Comparison of ENCODE assay signal across 8 mouse cellular contexts in the genomic region with DNA sequence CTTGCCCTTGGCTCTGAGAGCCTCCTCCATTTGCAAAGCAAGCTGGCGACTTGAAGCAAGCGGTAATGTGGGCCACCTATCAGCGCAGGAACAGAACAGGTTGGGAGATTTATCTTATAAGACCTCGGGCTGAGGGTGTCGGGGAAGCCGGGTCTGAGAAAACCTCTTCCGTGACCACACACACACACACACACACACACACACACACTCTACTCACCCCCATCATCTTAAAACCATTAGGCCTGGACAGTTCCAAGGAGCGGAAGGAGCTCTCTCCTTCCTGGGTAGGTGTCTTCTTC. TPM values are rescaled to one million over a fixed set of nuclear protein-coding genes. Genes with fewer than 3 reads are reported as not detected.
A peak's percentile ranks its signal among the peaks of the same experiment; 100 is the strongest.
DNase-seq lines count a peak whose midpoint lies in the region; ATAC-seq and TF ChIP-seq lines count a peak whose summit lies in the region.

No protein-coding gene starts in this region.

- H3K4me1 ChIP-seq in embryonic facial prominence, embryonic 11.5 days (ENCODE audit: control insufficient read depth, insufficient read depth, low read length), result peaks cover 4% of the 10 kb centered on the region
- H3K4me1 ChIP-seq in limb, embryonic 10.5 days, result peaks cover 59% of the 10 kb centered on the region
- H3K4me1 ChIP-seq in midbrain, postnatal 0 days (ENCODE audit: insufficient read depth, low read length), result no peaks in the 10 kb centered on the region

- H3K9ac ChIP-seq in embryonic facial prominence, embryonic 11.5 days (replicated peaks; ENCODE audit: low read length), result peak overlapping the region; percentile 48; the same call in 1 of the 2 replicates
- H3K9ac ChIP-seq in midbrain, postnatal 0 days (replicated peaks; ENCODE audit: low read length, poor library complexity, severe bottlenecking), result no peak overlapping the region

- H3K4me2 ChIP-seq in embryonic facial prominence, embryonic 11.5 days (ENCODE audit: low read depth, low read length), result peak overlapping the region; percentile 47; the same call in 1 of the 2 replicates
- 0 out of 2 replicates have a peak overlapping the region, but pooled peaks have one; percentile 36 for H3K4me2 ChIP-seq in midbrain, postnatal 0 days (ENCODE audit: low read depth, low read length, poor library complexity, severe bottlenecking)

- H3K36me3 ChIP-seq in embryonic facial prominence, embryonic 11.5 days (replicated peaks; ENCODE audit: control insufficient read depth, insufficient read depth, low read depth, low read length), result no peaks in the 10 kb centered on the region
- H3K36me3 ChIP-seq in limb, embryonic 10.5 days, result peaks cover 13% of the 10 kb centered on the region
- H3K36me3 ChIP-seq in midbrain, postnatal 0 days (ENCODE audit: insufficient read depth, low read length), result 0 out of 2 replicates have a peak, but pooled peaks cover 2% of the 10 kb centered on the region

- no peak for ATAC-seq in embryonic facial prominence, embryonic 11.5 days (replicated peaks; ENCODE audit: insufficient number of reproducible peaks, low FRiP score, low TSS enrichment, low read depth)
- ATAC-seq in midbrain, postnatal 0 days (ENCODE audit: low FRiP score), result no peak
- no peak; the same call in 1 of the 2 replicates for ATAC-seq in monocyte, adult 5-6 weeks (replicated peaks; ENCODE audit: insufficient number of reproducible peaks, low FRiP score, low TSS enrichment, poor library complexity, severe bottlenecking)

- no peaks in the 10 kb centered on the region for H3K9me3 ChIP-seq in embryonic facial prominence, embryonic 11.5 days (replicated peaks; ENCODE audit: control insufficient read depth, low read length)
- H3K9me3 ChIP-seq in limb, embryonic 10.5 days (replicated peaks), result no peaks in the 10 kb centered on the region
- H3K9me3 ChIP-seq in midbrain, postnatal 0 days (ENCODE audit: low read length), result no peaks in the 10 kb centered on the region

- TF ChIP-seq CTCF in layer of hippocampus, adult 2 months (conservative IDR thresholded peaks at IDR 0.05), result no peak
- no peak for TF ChIP-seq CTCF in midbrain, postnatal 0 days (IDR thresholded peaks at IDR 0.05)

- H3K4me3 ChIP-seq in layer of hippocampus, adult 2 months, result peak overlapping the region; percentile 50
- H3K4me3 ChIP-seq in embryonic facial prominence, embryonic 11.5 days (ENCODE audit: low read depth, low read length), result no peak overlapping the region
- H3K4me3 ChIP-seq in limb, embryonic 10.5 days, result peak overlapping the region; percentile 54
- H3K4me3 ChIP-seq in midbrain, postnatal 0 days (ENCODE audit: low read depth, low read length), result no peak overlapping the region

- H3K27me3 ChIP-seq in embryonic facial prominence, embryonic 11.5 days (ENCODE audit: control insufficient read depth, insufficient read depth, low read length), result no peaks in the 10 kb centered on the region
- H3K27me3 ChIP-seq in limb, embryonic 10.5 days (ENCODE audit: low read depth, poor library complexity, severe bottlenecking), result no peaks in the 10 kb centered on the region
- H3K27me3 ChIP-seq in midbrain, postnatal 0 days (ENCODE audit: insufficient read depth, low read length), result no peaks in the 10 kb centered on the region

- WGBS in embryonic facial prominence, embryonic 11.5 days, result 72% methylated on average over 8 of the region's 8 CpGs
- WGBS in limb, embryonic 10.5 days, result 83% methylated on average over 8 of the region's 8 CpGs
- 82% methylated on average over 8 of the region's 8 CpGs for WGBS in midbrain, postnatal 0 days

- H3K27ac ChIP-seq in layer of hippocampus, adult 2 months, result peak overlapping the region; percentile 75
- H3K27ac ChIP-seq in embryonic facial prominence, embryonic 11.5 days (replicated peaks; ENCODE audit: low read depth, low read length), result no peak overlapping the region
- peak overlapping the region; percentile 89 for H3K27ac ChIP-seq in limb, embryonic 10.5 days
- H3K27ac ChIP-seq in midbrain, postnatal 0 days (ENCODE audit: low read depth, low read length), result no peak overlapping the region

- DNase-seq in layer of hippocampus, adult 2 months (ENCODE audit: low spot score in 2 of 2), result no peak
- DNase-seq in layer of hippocampus, postnatal 25 days (ENCODE audit: extremely low spot score in 1 of 2, low spot score in 1 of 2), result no peak
- no peak for DNase-seq in embryonic facial prominence, embryonic 11.5 days (ENCODE audit: low spot score)
- no peak for DNase-seq in limb, embryonic 10.5 days (ENCODE audit: low spot score)
- DNase-seq in midbrain, postnatal 0 days (ENCODE audit: low spot score), result no peak
- DNase-seq in testis, postnatal 14 days (ENCODE audit: low spot score), result no peak
- no peak for DNase-seq in frontal cortex, postnatal 36 days (ENCODE audit: low spot score in 2 of 2)

RNA-seq across cellular contexts. Expression of a gene that starts 0.7 kb away (rescaled TPM):
- 1 to 10 TPM; 2.4 to 2.6 TPM for total RNA-seq in layer of hippocampus, adult 2 months (2021)
- 1 to 10 TPM; 2.5 to 3.2 TPM for total RNA-seq in layer of hippocampus, postnatal 25 days (2021)
- polyA plus RNA-seq in embryonic facial prominence, embryonic 11.5 days (2014; fragmentation: Nextera tagmentation; extraction: Ambion mirVana), result 2.6 and 3.0 TPM in 2 replicates
- 6.8 and 11.1 TPM in 2 replicates for polyA plus RNA-seq in limb, embryonic 10.5 days (2016; fragmentation: Nextera tagmentation; extraction: Ambion mirVana)
- 6.7 and 8.5 TPM in 2 replicates for total RNA-seq in midbrain, postnatal 0 days (2014; rRNA removed)
- 7.4 and 8.3 TPM in 2 replicates for polyA plus RNA-seq in midbrain, postnatal 0 days (2015; fragmentation: Nextera tagmentation; extraction: Ambion mirVana)
- total RNA-seq in monocyte, adult 5-6 weeks (2017), result 96.3 to 128 TPM (median 103 TPM) in 3 replicates

RNA-seq across cellular contexts. Expression of a gene that starts 24.2 kb away (rescaled TPM):
- 10 to 100 TPM; 22.1 to 23.0 TPM for total RNA-seq in layer of hippocampus, adult 2 months (2021)
- total RNA-seq in layer of hippocampus, postnatal 25 days (2021), result 10 to 100 TPM; 19.9 to 22.9 TPM
- polyA plus RNA-seq in embryonic facial prominence, embryonic 11.5 days (2014; fragmentation: Nextera tagmentation; extraction: Ambion mirVana), result 1.9 and 2.0 TPM in 2 replicates
- 1.9 and 2.3 TPM in 2 replicates for polyA plus RNA-seq in limb, embryonic 10.5 days (2016; fragmentation: Nextera tagmentation; extraction: Ambion mirVana)
- total RNA-seq in midbrain, postnatal 0 days (2014; rRNA removed), result 7.7 and 10.1 TPM in 2 replicates
- polyA plus RNA-seq in midbrain, postnatal 0 days (2015; fragmentation: Nextera tagmentation; extraction: Ambion mirVana), result 1.2 and 1.5 TPM in 2 replicates
- total RNA-seq in monocyte, adult 5-6 weeks (2017), result 4.7 to 13.9 TPM (median 9.0 TPM) in 3 replicates

RNA-seq across cellular contexts. Expression of a gene that starts 31.3 kb away (rescaled TPM):
- total RNA-seq in layer of hippocampus, adult 2 months (2021), result 100 to 1,000 TPM; 104 to 106 TPM
- total RNA-seq in layer of hippocampus, postnatal 25 days (2021), result 100 to 1,000 TPM in 1 of 2 experiments, 10 to 100 TPM in 1; 95.9 to 109 TPM
- 26.8 and 28.3 TPM in 2 replicates for polyA plus RNA-seq in embryonic facial prominence, embryonic 11.5 days (2014; fragmentation: Nextera tagmentation; extraction: Ambion mirVana)
- polyA plus RNA-seq in limb, embryonic 10.5 days (2016; fragmentation: Nextera tagmentation; extraction: Ambion mirVana), result 33.6 and 40.2 TPM in 2 replicates
- total RNA-seq in midbrain, postnatal 0 days (2014; rRNA removed), result 65.4 and 81.7 TPM in 2 replicates
- 38.7 and 40.0 TPM in 2 replicates for polyA plus RNA-seq in midbrain, postnatal 0 days (2015; fragmentation: Nextera tagmentation; extraction: Ambion mirVana)
- 1.3 to 6.9 TPM (median 5.1 TPM) in 3 replicates for total RNA-seq in monocyte, adult 5-6 weeks (2017)

Comparison
In these comparisons a context has a peak if more than half of its experiments do, and no peak if none do; other contexts are left out.
1. H3K27ac ChIP-seq: peak in layer of hippocampus, adult 2 months (single experiment) and limb, embryonic 10.5 days (single experiment); none in embryonic facial prominence, embryonic 11.5 days (single experiment) and midbrain, postnatal 0 days (single experiment).
2. H3K4me3 ChIP-seq: peak in layer of hippocampus, adult 2 months (single experiment) and limb, embryonic 10.5 days (single experiment); none in embryonic facial prominence, embryonic 11.5 days (single experiment) and midbrain, postnatal 0 days (single experiment).
3. RNA of a gene that starts 0.7 kb away (total RNA-seq): 96.3 to 128 TPM in monocyte, adult 5-6 weeks; 6.7 to 8.5 TPM in midbrain, postnatal 0 days, 2.5 to 3.2 TPM in layer of hippocampus, postnatal 25 days and 2.4 to 2.6 TPM in layer of hippocampus, adult 2 months; every median in the first group is over 10 times any median in the second.